Mouse (Mus musculus) embryonic fibroblast, embryonic 13.5 days (primary cell): ENCODE measurements around the gene Hoxd10. TPM values are rescaled to one million over a fixed set of nuclear protein-coding genes. Genes with fewer than 3 reads are reported as not detected.

Source experiments
- H3K27ac ChIP-seq: 2 replicates; pipeline ENCODE4 v1.5.1; 2012; ENCODE audit warnings: low read length, control low read depth, inconsistent platforms; ENCODE audit not compliant: insufficient read depth
- H3K4me1 ChIP-seq: 2 replicates; pipeline ENCODE4 v1.6.1; 2011; ENCODE audit warnings: low read length; ENCODE audit not compliant: control insufficient read depth, insufficient read depth
- H3K4me3 ChIP-seq: 2 replicates; pipeline ENCODE4 v1.5.1; 2011; ENCODE audit warnings: mild to moderate bottlenecking, control low read depth, low read length; ENCODE audit not compliant: insufficient read depth
- CTCF ChIP-seq: IDR thresholded peaks from 2 replicates; pipeline ENCODE4 v1.5.1; 2011; ENCODE audit warnings: mild to moderate bottlenecking, control low read depth, low read length, moderate library complexity, borderline replicate concordance; ENCODE audit not compliant: insufficient read depth
- POLR2A ChIP-seq: IDR thresholded peaks from 2 replicates; pipeline ENCODE4 v1.6.1; 2011; ENCODE audit warnings: low read depth, mild to moderate bottlenecking, control low read depth, low read length, moderate library complexity
- polyA plus RNA-seq: library from polyadenylated mRNA; stranded (reverse); fragments of >200 nt; gene quantifications from 2 replicates; pipeline ENCODE4 v1.2.4, GENCODE M21; 2011; ENCODE audit warnings: low read depth; ENCODE audit not compliant: missing spikeins, insufficient read length

Hoxd10 gene
- polyA plus RNA-seq, 1 experiment: 3.7 TPM

GRCm38 (mm10) chr2:74655821-74656631 lies 35.7 kb upstream of the Hoxd10 start:
- Histone ChIP-seq H3K4me3 (peak overlapping the region; percentile 21; the same call in 1 of the 2 replicates), H3K4me1 (no peaks in the 10 kb centered on the region; the same call in 1 of the 2 replicates), H3K27ac (no peak overlapping the region)

GRCm38 (mm10) chr2:74656632-74657021 lies 35.1 kb upstream of the Hoxd10 start:
- Histone ChIP-seq H3K27ac (no peak overlapping the region), H3K4me3 (no peak overlapping the region), H3K4me1 (no peaks in the 10 kb centered on the region; the same call in 1 of the 2 replicates)
- TF ChIP-seq POLR2A: no peak
- no peak for TF ChIP-seq CTCF

More at GRCm38 (mm10) chr2:74655821-74656631, 35.7 kb upstream of the Hoxd10 start:
- no peak for TF ChIP-seq POLR2A
- TF ChIP-seq CTCF: no peak

DNA sequence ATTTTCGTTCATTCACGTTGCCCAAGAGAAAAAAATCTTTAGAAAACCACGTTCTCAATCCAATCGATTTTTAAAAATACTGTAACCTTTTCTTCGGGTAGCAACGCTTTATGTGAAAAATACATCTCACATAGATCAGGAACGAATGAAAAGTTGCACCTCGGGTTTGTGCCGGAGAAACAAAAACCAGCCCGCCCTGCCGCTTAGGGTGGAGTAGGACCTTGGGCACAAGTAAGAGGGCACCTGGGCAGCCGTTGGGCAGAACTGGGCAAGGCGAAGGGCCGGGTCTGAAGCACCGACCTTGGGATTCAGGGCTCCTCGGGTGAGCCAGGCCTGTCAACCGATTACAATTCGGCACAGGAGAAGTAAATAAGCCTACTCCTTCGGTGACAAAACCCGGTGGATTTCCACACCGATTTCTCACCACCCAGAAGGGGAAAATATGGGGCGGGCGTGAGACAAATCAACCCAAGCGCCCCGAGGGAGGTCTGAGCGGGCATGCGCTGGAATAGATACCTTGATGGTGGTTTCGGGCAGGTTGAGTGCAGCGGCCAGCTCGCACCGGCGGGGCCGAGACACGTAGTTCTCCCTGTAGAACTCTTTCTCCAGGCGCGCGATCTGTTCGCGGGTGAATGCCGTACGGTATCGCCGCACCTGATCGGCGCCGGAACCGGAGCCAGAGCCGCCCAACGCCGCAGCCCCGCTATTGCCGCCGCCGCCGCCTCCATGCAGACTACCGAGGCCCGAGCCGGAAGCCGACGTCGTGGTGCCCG lies 34.3 kb upstream of the Hoxd10 start:
- Histone ChIP-seq H3K4me3 (0 out of 2 replicates have a peak overlapping the region, but pooled peaks have one; percentile 3), H3K27ac (no peak overlapping the region), H3K4me1 (no peaks in the 10 kb centered on the region; the same call in 1 of the 2 replicates)
- TF ChIP-seq CTCF (no peak), POLR2A (no peak)

- peak overlapping the region; percentile 6; the same call in 1 of the 2 replicates for H3K4me3 ChIP-seq
- H3K27ac ChIP-seq: no peak overlapping the region
- TF ChIP-seq POLR2A: no peak
- TF ChIP-seq CTCF: no peak
- no peaks in the 10 kb centered on the region; the same call in 1 of the 2 replicates for H3K4me1 ChIP-seq
Observed at GRCm38 (mm10) chr2:74658024-74658666, 33.6 kb upstream of the Hoxd10 start.

GRCm38 (mm10) chr2:74658667-74659371 lies 32.9 kb upstream of the Hoxd10 start:
- Histone ChIP-seq H3K27ac (no peak overlapping the region), H3K4me1 (no peaks in the 10 kb centered on the region; the same call in 1 of the 2 replicates), H3K4me3 (peak overlapping the region; percentile 6; the same call in 1 of the 2 replicates)
- TF ChIP-seq CTCF (no peak), POLR2A (no peak)

GRCm38 (mm10) chr2:74659507-74660005 lies 32.2 kb upstream of the Hoxd10 start, which contains the start of gene Evx2:
Gene Evx2, minus strand, starts transcription at chr2:74659557.
- H3K27ac ChIP-seq: no peak within 1 kb of the TSS
- TF ChIP-seq POLR2A (no peak), CTCF (no peak)
- peak within 1 kb of the TSS; percentile 6; the same call in 1 of the 2 replicates for H3K4me3 ChIP-seq
- no peaks in the 10 kb centered on the region; the same call in 1 of the 2 replicates for H3K4me1 ChIP-seq

DNA sequence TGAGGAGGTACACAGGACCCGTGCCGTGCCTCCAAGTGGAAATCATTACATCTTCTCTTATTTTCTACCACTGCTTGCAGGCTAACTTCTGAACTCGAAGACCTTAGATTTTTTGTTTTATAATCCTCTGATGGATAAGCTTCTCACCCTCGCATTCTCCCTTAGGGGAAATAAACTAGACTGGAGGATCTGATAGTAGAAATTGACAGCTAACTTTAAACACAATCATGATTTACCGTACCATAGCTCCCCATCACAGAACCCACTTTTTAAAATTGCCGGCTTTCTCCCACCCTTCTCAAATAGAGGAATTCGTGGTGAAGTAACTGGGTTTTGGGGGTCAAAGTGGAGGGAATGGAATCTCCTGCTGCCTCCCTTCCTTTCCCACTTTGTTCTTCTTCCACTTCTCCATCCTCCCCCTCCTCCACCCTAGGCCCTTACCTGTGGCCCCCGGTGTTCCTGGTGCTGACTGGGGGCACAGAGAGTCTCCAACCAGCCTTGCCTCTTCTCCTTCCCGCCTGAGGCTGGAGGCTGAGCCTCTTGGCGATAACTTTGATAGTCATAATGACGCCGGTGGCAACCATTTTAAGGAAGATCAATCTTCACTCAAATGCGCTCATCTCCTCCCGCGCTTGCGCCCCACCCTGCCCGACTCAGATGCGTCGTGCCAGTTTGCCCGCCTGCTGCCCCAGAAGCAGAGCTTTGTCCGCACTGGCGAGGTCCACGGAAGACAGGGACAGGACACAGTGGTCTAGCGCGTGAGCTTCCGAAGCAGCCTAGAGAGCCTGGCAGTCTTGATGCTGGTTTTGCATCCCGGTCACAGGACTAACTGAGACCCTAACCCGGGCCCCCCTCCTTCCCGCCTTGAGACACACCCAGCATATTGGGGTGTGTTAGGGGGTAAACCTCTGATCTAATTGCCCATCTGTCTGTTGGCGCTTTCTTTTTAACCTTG lies 31.0 kb upstream of the Hoxd10 start:
- TF ChIP-seq CTCF (no peak), POLR2A (no peak)
- no peaks in the 10 kb centered on the region; the same call in 1 of the 2 replicates for H3K4me1 ChIP-seq
- no peak overlapping the region for H3K27ac ChIP-seq
- peak overlapping the region; percentile 20; the same call in 1 of the 2 replicates for H3K4me3 ChIP-seq

- 0 out of 2 replicates have a peak, but pooled peaks have one; percentile 13 for TF ChIP-seq CTCF
- no peak for TF ChIP-seq POLR2A
- no peak overlapping the region for H3K27ac ChIP-seq
- no peaks in the 10 kb centered on the region for H3K4me1 ChIP-seq
- no peak overlapping the region for H3K4me3 ChIP-seq
Observed at GRCm38 (mm10) chr2:74661685-74662084, 30.0 kb upstream of the Hoxd10 start.
